Mouse (Mus musculus): Measurements from ENCODE around the gene Uqcrh.

Gene Uqcrh

DNA sequence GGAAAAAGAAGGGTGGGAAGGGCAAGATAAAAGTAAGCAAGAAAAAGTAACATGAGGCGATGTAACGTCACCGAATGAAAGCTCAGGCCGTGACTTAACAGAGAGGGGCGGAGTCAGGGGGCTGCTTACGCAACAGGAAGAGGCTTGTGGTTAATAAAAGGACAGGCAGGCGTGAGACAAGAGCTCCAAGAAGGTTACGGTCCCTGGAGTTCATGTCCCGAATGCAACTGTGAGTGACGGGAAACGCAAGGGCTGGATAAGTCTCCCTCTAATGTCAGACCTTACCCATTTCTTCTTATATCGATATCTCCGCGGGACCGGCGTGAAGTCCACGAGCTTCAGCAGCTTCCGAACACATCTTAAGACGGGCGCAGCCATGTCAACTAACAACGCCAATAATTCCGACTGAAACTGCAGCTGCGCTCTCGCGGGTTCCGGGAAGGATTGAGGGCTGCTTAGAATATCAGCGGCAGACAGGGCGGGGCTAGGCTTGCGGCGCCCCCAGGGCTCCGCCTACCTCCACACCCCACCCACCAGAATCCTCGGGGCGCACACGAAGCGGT is 21.4 kb downstream of the Uqcrh start, which contains the start of gene Nsun4:
Gene Nsun4, minus strand, starts transcription at position 478 of the 563 bp plus-strand sequence.
- DNase-seq, result peak; percentile 95

GRCm38 (mm10) chr4:116052526-116053293 is 22.2 kb downstream of the Uqcrh start:
- peak; percentile 76 for DNase-seq

GRCm38 (mm10) chr4:116049211-116049610 is 25.7 kb downstream of the Uqcrh start:
- DNase-seq, result no peak

DNA sequence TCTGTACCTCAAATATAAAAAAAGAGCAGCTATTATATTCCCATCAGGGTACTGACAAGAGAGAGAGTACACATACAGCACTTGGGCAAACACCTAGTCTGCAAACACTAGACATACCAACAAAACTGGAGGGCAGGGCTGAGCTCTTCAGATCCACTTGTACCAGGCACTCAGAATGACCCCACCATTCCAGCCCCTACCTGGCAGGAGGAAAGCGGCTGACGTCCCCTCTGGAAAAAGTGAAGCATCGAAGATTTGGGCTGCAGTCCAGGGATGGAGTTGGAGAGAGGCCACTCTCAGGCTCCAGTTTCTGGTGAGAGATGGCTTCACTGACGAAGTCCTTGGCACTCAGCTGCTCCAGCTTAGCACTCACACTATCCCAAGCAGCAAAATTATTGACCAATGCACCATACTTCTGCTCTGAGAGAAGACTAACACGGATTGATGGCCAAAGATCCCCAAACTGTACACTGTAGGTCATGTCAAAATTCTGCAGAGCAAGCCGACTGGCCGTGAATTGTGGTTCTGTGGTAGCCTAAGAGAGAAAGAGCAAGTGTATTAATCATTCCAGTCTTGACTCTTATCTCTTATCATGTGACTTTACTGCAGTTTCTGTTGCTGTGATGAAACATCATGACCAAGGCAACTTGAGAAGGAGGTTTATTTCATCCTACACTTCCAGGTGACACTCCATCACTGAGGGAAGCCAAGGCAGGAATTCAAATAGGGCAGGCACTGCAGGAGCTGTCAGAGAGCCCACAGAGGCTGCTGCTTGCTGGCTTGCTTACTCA is 26.5 kb downstream of the Uqcrh start:
- no peak for DNase-seq

- DNase-seq, result no peak
Observed at GRCm38 (mm10) chr4:116047681-116048080, 27.2 kb downstream of the Uqcrh start.

- DNase-seq, result no peak
Observed at GRCm38 (mm10) chr4:116046604-116047003, 28.3 kb downstream of the Uqcrh start.

- DNase-seq, result no peak
Observed at GRCm38 (mm10) chr4:116042186-116042585, 32.7 kb downstream of the Uqcrh start.

DNA sequence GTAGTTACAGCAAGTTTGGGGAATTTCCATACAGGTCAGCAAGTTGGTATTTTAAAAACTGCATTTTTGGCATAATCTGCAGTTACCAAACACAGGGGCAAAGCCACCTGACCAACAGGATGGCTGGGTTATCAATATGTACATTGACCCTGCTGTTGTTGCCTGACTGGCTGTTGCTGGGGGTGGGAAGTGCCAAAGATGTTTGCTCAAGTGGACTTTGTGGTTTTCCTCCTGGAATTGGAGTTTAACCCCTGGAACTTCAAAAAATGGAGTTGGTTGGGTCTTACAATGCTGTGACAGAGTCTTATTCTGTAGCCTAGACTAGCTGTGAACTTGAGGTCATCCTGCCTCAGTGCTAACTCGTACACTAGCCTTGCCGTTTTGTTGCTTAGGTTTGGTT is 34.4 kb downstream of the Uqcrh start:
- DNase-seq, result peak; percentile 45

DNA sequence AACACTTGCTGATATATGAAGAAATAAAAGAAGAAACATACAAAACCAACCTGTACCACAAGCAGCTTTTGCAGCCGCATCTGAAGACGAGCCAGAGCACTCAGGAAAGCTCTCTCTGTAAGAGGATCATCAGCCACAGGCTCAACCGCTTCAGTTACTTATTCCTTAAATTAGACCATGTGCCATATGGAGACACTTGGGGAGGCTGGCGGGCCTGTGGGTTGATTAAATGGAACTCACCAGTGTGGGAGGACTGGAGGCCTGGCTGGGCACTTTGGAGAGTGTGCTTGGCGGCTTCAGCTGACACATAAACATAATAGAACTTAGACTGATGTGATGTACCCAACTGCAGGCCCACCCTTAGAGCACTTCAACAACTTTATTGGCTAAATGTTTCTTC is 41.5 kb downstream of the Uqcrh start:
- DNase-seq, result no peak

DNA sequence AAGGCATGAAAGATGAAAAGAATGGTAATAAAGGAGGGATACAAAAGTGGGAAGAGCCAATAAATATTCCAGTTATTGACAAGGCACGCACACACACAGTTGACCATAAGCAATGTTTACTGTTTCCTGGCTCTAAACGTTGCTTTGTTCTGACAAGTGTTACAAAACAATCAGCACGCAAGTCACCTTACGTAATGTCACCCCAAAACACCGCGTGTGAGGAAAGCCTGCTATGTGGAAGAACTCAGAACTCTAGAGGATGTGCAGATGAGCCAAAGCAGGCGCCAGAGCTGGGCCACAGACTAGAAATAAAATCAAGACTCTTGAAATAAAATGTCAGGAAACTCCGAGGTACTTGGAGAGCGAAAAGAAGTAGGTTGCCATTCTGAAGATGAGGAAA is 42.0 kb downstream of the Uqcrh start:
- no peak for DNase-seq

GRCm38 (mm10) chr4:116017902-116018746 is 56.7 kb downstream of the Uqcrh start, which contains the start of gene Faah:
Gene Faah (minus strand): TSS chr4:116017926.
- no peak for DNase-seq

DNA sequence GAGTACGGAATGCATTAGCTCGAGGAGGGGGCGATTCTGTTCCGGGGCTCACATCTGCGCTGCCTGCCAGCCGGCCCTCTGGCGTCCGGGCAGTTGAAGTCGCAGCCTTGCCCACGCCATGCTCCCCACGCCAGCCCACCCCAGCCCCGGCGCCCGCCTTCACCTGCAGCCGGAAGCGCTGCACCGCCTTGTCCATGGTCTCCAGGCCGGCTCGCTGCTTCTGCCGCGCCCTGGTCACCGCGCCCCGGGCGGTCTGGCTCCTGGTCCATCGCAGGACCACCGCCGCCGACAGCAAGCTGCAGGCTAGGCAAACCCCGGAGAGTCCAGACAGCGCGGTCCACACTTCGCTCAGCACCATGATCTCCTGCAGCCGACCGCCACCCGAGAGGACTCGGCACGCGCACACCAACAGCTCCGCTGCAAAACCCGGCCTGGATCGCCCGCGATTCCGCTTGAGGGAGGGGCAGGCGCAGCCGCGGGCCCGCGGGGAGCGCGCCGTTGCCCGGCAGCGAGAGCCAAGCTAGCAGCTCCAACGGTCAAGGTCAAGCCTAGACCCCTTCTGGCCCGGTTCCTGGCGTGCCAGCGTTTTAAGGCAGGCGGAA is 57.5 kb downstream of the Uqcrh start:
- DNase-seq, result peak; percentile 92

Data from kidney, adult 9 months (tissue).